Mouse (Mus musculus) bone marrow macrophage, adult 2 months (primary cell): ENCODE data around the gene Myh3.

Source experiments
- CTCF ChIP-seq: IDR thresholded peaks from 2 replicates; pipeline ENCODE4 v1.5.1; 2012; ENCODE audit warnings: low read depth, mild to moderate bottlenecking, low read length, moderate library complexity
- POLR2A ChIP-seq: IDR thresholded peaks from 2 replicates; pipeline ENCODE4 v1.6.1; 2012; ENCODE audit warnings: mild to moderate bottlenecking, low read depth, low read length, borderline replicate concordance

GRCm38 (mm10) chr11:67120697-67121294 is 42.7 kb downstream of the Myh3 start:
- TF ChIP-seq POLR2A (no peak), CTCF (no peak)
